Mouse (Mus musculus) kidney, embryonic 15.5 days (tissue): ENCODE measurements around the gene Cstf2t. TPM values are rescaled to one million over a fixed set of nuclear protein-coding genes. Genes with fewer than 3 reads are reported as not detected.

ENCODE experiments used
- ATAC-seq: fragments of 200-750 bp; cut with Nextera tagmentation; replicated peaks from 2 replicates; pipeline ENCODE4 v1.8.0; 2017; ENCODE audit warnings: moderate TSS enrichment; ENCODE audit not compliant: low FRiP score
- H3K27ac ChIP-seq: fragments of 300-500 bp; sonication (generic); 2 replicates; pipeline ENCODE4 v1.5.1; 2015; ENCODE audit warnings: mild to moderate bottlenecking, inconsistent platforms
- H3K27me3 ChIP-seq: fragments of 300-500 bp; sonication (generic); 2 replicates; pipeline ENCODE4 v1.6.1; 2015; ENCODE audit warnings: inconsistent platforms
- H3K36me3 ChIP-seq: fragments of 300-500 bp; sonication (generic); 2 replicates; pipeline ENCODE4 v1.6.1; 2015; ENCODE audit warnings: inconsistent platforms
- H3K4me1 ChIP-seq: fragments of 300-500 bp; sonication (generic); 2 replicates; pipeline ENCODE4 v1.6.1; 2015; ENCODE audit warnings: inconsistent platforms
- H3K4me2 ChIP-seq: fragments of 300-500 bp; sonication (generic); 2 replicates; pipeline ENCODE4 v1.6.1; 2015; ENCODE audit warnings: moderate library complexity, mild to moderate bottlenecking, inconsistent platforms
- H3K4me3 ChIP-seq: fragments of 300-500 bp; sonication (generic); replicated peaks from 2 replicates; pipeline ENCODE4 v1.5.1; 2015; ENCODE audit warnings: mild to moderate bottlenecking, inconsistent platforms
- H3K9ac ChIP-seq: fragments of 300-500 bp; sonication (generic); 2 replicates; pipeline ENCODE4 v1.6.1; 2015; ENCODE audit warnings: mild to moderate bottlenecking, inconsistent platforms
- H3K9me3 ChIP-seq: fragments of 300-500 bp; sonication (generic); replicated peaks from 2 replicates; pipeline ENCODE4 v1.6.1; 2016; ENCODE audit warnings: inconsistent platforms
- WGBS: fragments of 180-500 bp; shearing (Covaris S2); methylation state at CpG from one replicate; pipeline ENCODE4 v1.1.7; 2015; ENCODE audit warnings: mixed read lengths; 5-methylcytosine and 5-hydroxymethylcytosine counted together
- polyA plus RNA-seq: library from polyadenylated mRNA; unstranded; fragments of >200 nt; fragmentation: Nextera tagmentation; extraction: Ambion mirVana; gene quantifications from 2 replicates; pipeline ENCODE4 v1.2.1, GENCODE M21; 2015

The Cstf2t gene
- polyA plus RNA-seq, 1 experiment from 2014 or later = 47.1 TPM

DNA sequence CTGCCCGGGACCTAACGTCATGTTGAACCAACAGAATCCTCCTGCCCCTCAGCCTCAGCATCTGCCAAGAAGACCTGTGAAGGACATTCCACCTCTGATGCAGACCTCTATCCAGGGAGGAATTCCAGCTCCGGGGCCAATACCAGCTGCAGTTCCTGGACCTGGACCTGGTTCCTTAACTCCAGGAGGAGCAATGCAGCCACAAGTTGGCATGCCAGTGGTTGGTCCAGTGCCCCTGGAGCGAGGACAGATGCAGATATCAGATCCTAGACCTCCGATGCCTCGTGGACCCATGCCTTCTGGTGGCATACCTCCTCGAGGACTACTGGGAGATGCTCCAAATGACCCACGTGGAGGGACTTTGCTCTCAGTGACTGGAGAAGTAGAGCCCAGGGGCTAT is 1.1 kb downstream of the Cstf2t start:
- ATAC-seq = no peak
- peaks cover 10% of the 10 kb centered on the region for H3K9me3 ChIP-seq
- peak overlapping the region; percentile 73 for H3K4me3 ChIP-seq
- H3K4me1 ChIP-seq = peaks cover 20% of the 10 kb centered on the region
- H3K27ac ChIP-seq = no peak overlapping the region
- WGBS = 97% methylated on average over 8 of the region's 8 CpGs
- no peak overlapping the region for H3K9ac ChIP-seq
- H3K36me3 ChIP-seq = peaks cover 36% of the 10 kb centered on the region
- no peaks in the 10 kb centered on the region for H3K27me3 ChIP-seq
- H3K4me2 ChIP-seq = peak overlapping the region; percentile 74

DNA sequence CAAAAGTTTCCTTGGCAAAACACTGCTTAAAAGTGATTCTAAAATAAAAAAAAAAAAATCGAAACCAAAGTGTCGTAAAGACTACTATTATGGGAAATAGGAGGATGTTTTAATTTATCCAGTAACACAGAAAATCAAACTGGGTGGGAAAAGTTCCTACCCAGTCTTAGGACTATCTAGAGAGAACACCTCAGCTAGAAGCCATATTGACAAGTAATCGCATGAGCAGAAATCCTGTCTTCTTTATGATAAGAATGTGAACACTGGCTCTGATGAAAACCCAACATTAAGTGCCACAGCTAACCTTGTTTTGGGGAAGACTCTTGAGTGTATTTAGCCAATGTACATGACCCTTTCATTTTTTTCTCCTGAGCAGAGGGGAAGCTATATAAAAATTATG is 15.2 kb downstream of the Cstf2t start:
- H3K9me3 ChIP-seq = no peaks in the 10 kb centered on the region
- H3K4me3 ChIP-seq = no peak overlapping the region
- no peak overlapping the region for H3K4me2 ChIP-seq
- H3K4me1 ChIP-seq = no peaks in the 10 kb centered on the region
- no peak for ATAC-seq
- no peak overlapping the region for H3K9ac ChIP-seq
- no peak overlapping the region for H3K27ac ChIP-seq
- no peaks in the 10 kb centered on the region for H3K27me3 ChIP-seq
- no peaks in the 10 kb centered on the region for H3K36me3 ChIP-seq
- 78% methylated on average over 3 of the region's 3 CpGs for WGBS

DNA sequence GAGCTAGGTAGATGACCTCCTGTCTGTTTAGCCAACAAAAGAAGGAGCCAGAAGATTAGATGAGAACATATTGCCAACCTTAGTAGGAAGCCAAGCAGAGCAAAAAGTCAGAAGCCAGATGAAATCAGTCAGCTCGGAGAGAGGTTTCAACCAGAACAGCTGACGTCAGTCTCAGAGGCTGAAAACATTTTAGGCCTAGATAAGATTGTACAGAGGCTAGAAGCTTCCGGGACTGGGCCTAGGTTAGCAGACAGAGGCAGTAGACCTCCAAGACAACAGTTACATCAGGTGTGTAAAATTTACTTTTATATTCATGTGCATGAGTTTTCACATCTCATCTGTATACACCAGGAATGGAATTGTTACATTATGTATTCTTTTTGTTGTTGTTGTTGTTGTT is 16.7 kb downstream of the Cstf2t start:
- H3K9me3 ChIP-seq = no peaks in the 10 kb centered on the region
- no peak overlapping the region for H3K27ac ChIP-seq
- H3K4me1 ChIP-seq = no peaks in the 10 kb centered on the region
- H3K4me3 ChIP-seq = no peak overlapping the region
- WGBS = 78% methylated on average over 3 of the region's 3 CpGs
- no peaks in the 10 kb centered on the region for H3K27me3 ChIP-seq
- H3K36me3 ChIP-seq = no peaks in the 10 kb centered on the region
- no peak overlapping the region for H3K9ac ChIP-seq
- H3K4me2 ChIP-seq = no peak overlapping the region
- ATAC-seq = no peak

- no peak overlapping the region for H3K4me3 ChIP-seq
- ATAC-seq = no peak
- H3K36me3 ChIP-seq = no peaks in the 10 kb centered on the region
- no peaks in the 10 kb centered on the region for H3K27me3 ChIP-seq
- no peak overlapping the region for H3K4me2 ChIP-seq
- H3K9ac ChIP-seq = no peak overlapping the region
- no peak overlapping the region for H3K27ac ChIP-seq
- peaks cover 13% of the 10 kb centered on the region; the same call in 1 of the 2 replicates for H3K4me1 ChIP-seq
- 79% methylated on average over 6 of the region's 6 CpGs for WGBS
- no peaks in the 10 kb centered on the region for H3K9me3 ChIP-seq
Measured at GRCm38 (mm10) chr19:31104764-31105163, 22.1 kb downstream of the Cstf2t start.

GRCm38 (mm10) chr19:31106036-31106435 is 23.4 kb downstream of the Cstf2t start:
- 41% methylated on average over 3 of the region's 3 CpGs for WGBS
- Histone ChIP-seq H3K4me3 (no peak overlapping the region), H3K4me1 (peaks cover 13% of the 10 kb centered on the region; the same call in 1 of the 2 replicates), H3K4me2 (no peak overlapping the region), H3K27me3 (no peaks in the 10 kb centered on the region), H3K27ac (no peak overlapping the region), H3K9ac (no peak overlapping the region), H3K36me3 (no peaks in the 10 kb centered on the region), H3K9me3 (no peaks in the 10 kb centered on the region)
- ATAC-seq = no peak

GRCm38 (mm10) chr19:31106835-31107554 is 24.4 kb downstream of the Cstf2t start:
- Histone ChIP-seq H3K4me1 (peaks cover 13% of the 10 kb centered on the region; the same call in 1 of the 2 replicates), H3K9ac (no peak overlapping the region), H3K27ac (no peak overlapping the region), H3K27me3 (no peaks in the 10 kb centered on the region), H3K36me3 (no peaks in the 10 kb centered on the region), H3K4me2 (no peak overlapping the region), H3K9me3 (no peaks in the 10 kb centered on the region), H3K4me3 (no peak overlapping the region)
- ATAC-seq = no peak
- 40% methylated on average over 9 of the region's 9 CpGs for WGBS

DNA sequence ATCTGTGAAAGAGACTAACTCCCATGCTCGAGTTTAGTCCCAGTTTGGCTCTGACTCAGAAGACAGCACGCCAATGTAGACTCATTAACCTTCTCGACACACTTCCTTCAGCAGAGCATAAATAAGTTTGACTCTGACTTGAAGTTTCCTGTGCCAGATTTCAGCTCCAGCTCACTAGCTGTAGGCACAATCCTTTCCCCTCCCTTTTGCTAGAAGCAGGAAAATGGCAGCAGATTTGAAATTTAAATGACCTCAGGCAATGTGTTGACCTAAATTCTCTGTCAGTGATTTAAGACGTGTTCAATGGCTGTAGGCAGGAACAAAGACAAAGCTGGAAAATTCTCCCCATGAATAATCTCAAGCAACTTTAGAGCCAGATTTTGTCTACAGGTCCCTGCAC is 32.1 kb downstream of the Cstf2t start:
- 0 out of 2 replicates have a peak, but pooled peaks have one; percentile 64 for ATAC-seq
- H3K9ac ChIP-seq = no peak overlapping the region
- 12% methylated on average over 4 of the region's 4 CpGs for WGBS

DNA sequence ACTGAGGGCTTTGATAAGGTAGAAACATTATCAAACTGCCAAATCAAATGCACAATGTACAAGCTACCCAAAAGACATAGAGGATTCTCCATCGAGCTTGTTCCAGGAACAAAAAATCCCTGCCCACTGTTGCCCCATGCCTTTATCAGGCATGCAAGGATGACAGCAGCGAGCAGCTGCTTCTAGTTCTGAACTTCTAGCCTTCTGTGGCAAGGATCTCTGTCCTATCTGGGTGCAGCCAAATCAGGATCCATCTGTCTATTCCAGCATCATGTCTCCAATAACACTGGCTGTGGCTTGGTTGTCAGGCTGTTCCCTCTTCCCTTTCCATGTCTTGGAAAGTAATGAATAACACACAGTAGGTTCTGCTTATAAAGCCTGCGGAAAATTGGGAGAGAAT is 42.0 kb downstream of the Cstf2t start:
- Histone ChIP-seq H3K4me3 (no peak overlapping the region), H3K9ac (no peak overlapping the region), H3K27me3 (no peaks in the 10 kb centered on the region), H3K4me1 (no peaks in the 10 kb centered on the region), H3K36me3 (no peaks in the 10 kb centered on the region), H3K4me2 (no peak overlapping the region), H3K9me3 (no peaks in the 10 kb centered on the region), H3K27ac (no peak overlapping the region)
- WGBS = 89% methylated on average over 3 of the region's 3 CpGs
- ATAC-seq = no peak

More for the DNA sequence above, 32.1 kb downstream of the Cstf2t start:
- Histone ChIP-seq H3K4me2 (no peak overlapping the region), H3K9me3 (no peaks in the 10 kb centered on the region), H3K4me1 (peaks cover 5% of the 10 kb centered on the region), H3K27ac (no peak overlapping the region), H3K27me3 (no peaks in the 10 kb centered on the region), H3K36me3 (no peaks in the 10 kb centered on the region), H3K4me3 (no peak overlapping the region)

DNA sequence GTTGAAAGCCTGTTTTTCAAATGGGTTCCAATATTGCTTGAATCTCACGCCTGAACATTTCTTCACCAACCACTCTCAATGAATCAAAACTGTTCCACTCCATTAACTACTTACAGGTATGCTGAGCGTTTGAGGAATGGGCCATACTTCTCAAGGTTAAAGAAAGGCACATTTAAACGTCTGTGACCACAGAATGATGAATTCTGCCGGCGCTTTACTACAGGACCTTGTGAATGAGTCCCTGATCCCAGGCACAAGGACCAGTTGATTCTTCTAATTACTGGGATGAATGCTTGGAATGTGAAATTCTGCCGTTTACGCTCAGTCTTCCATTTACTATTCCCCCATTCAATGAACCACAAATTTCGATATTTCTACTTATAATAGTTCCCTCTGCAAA is 50.0 kb downstream of the Cstf2t start:
- no peak for ATAC-seq

GRCm38 (mm10) chr19:31136316-31136715 is 53.7 kb downstream of the Cstf2t start:
- no peak for ATAC-seq
- Histone ChIP-seq H3K4me3 (no peak overlapping the region), H3K9ac (no peak overlapping the region), H3K36me3 (no peaks in the 10 kb centered on the region), H3K4me2 (no peak overlapping the region), H3K27ac (no peak overlapping the region), H3K27me3 (no peaks in the 10 kb centered on the region), H3K9me3 (no peaks in the 10 kb centered on the region), H3K4me1 (no peaks in the 10 kb centered on the region)
- WGBS = 47% methylated on average over 2 of the region's 2 CpGs

More for the DNA sequence above, 50.0 kb downstream of the Cstf2t start:
- Histone ChIP-seq H3K4me1 (no peaks in the 10 kb centered on the region), H3K27me3 (no peaks in the 10 kb centered on the region), H3K9ac (no peak overlapping the region), H3K36me3 (no peaks in the 10 kb centered on the region), H3K27ac (no peak overlapping the region), H3K9me3 (no peaks in the 10 kb centered on the region), H3K4me3 (no peak overlapping the region), H3K4me2 (no peak overlapping the region)
- 59% methylated on average over 8 of the region's 8 CpGs for WGBS
